ENCODE assay signal across 8 mouse cellular contexts in the genomic region with DNA sequence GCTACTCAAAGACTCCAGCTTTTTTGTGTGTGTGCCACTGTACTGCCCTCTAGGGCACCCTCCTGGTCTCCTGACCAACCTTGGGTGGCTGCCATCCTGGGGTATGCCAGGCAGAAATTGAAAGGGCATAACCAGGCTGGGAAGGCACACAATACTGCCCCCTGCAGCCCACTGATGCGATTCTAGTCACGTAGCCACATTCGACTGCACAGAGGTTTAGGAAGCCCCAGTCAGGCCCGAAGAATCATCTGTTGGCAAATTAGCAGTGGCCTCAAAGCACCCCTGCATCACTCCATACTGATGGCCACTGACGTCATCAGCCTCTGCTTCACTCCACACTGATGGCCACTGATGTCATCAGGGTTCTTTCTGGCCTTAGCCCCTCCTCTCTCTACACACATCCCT. TPM values are rescaled to one million over a fixed set of nuclear protein-coding genes. Genes with fewer than 3 reads are reported as not detected.
DNase-seq lines count a peak whose midpoint lies in the region; ATAC-seq and TF ChIP-seq lines count a peak whose summit lies in the region.

No protein-coding gene starts in this region.

- no peak overlapping the region for H3K4me3 ChIP-seq in intestine, embryonic 14.5 days (ENCODE audit: low read depth, low read length)
- no peak overlapping the region for H3K4me3 ChIP-seq in intestine, embryonic 16.5 days (ENCODE audit: low read length)
- H3K4me3 ChIP-seq in ES-Bruce4 (ENCODE audit: low read depth, low read length) = no peak overlapping the region
- H3K4me3 ChIP-seq in midbrain, embryonic 14.5 days (replicated peaks; ENCODE audit: low read depth, low read length) = no peak overlapping the region

- no peak for TF ChIP-seq POLR2A in ES-Bruce4 (IDR thresholded peaks at IDR 0.05; ENCODE audit: insufficient read depth, low read length)

- no peaks in the 10 kb centered on the region for H3K9me3 ChIP-seq in intestine, embryonic 14.5 days (ENCODE audit: control insufficient read depth, low read length)
- no peaks in the 10 kb centered on the region for H3K9me3 ChIP-seq in intestine, embryonic 16.5 days (ENCODE audit: control insufficient read depth, low read length)
- H3K9me3 ChIP-seq in ES-Bruce4 (replicated peaks; ENCODE audit: control insufficient read depth, insufficient read depth, low read length, poor library complexity, severe bottlenecking) = no peaks in the 10 kb centered on the region
- no peaks in the 10 kb centered on the region for H3K9me3 ChIP-seq in midbrain, embryonic 14.5 days (ENCODE audit: control insufficient read depth, low read length)

- ATAC-seq in intestine, embryonic 14.5 days (replicated peaks; ENCODE audit: low FRiP score, low TSS enrichment, low read depth) = 0 out of 2 replicates have a peak, but pooled peaks have one; percentile 8
- no peak; the same call in 1 of the 2 replicates for ATAC-seq in intestine, embryonic 16.5 days
- no peak for ATAC-seq in midbrain, embryonic 14.5 days (ENCODE audit: low FRiP score, low TSS enrichment)

- no peak overlapping the region for H3K4me2 ChIP-seq in intestine, embryonic 14.5 days (ENCODE audit: low read length)
- H3K4me2 ChIP-seq in intestine, embryonic 16.5 days (ENCODE audit: low read depth, low read length) = no peak overlapping the region
- no peak overlapping the region for H3K4me2 ChIP-seq in midbrain, embryonic 14.5 days (ENCODE audit: low read length)

- no peaks in the 10 kb centered on the region for H3K4me1 ChIP-seq in intestine, embryonic 14.5 days (replicated peaks; ENCODE audit: control insufficient read depth, insufficient read depth, low read length)
- H3K4me1 ChIP-seq in intestine, embryonic 16.5 days (ENCODE audit: control insufficient read depth, insufficient read depth, low read length) = no peaks in the 10 kb centered on the region
- H3K4me1 ChIP-seq in ES-Bruce4 (ENCODE audit: control insufficient read depth, insufficient read depth, low read length) = peaks cover 7% of the 10 kb centered on the region
- no peaks in the 10 kb centered on the region for H3K4me1 ChIP-seq in midbrain, embryonic 14.5 days (ENCODE audit: control insufficient read depth, insufficient read depth, low read length)

- H3K36me3 ChIP-seq in intestine, embryonic 14.5 days (ENCODE audit: control insufficient read depth, insufficient read depth, low read length) = no peaks in the 10 kb centered on the region
- H3K36me3 ChIP-seq in intestine, embryonic 16.5 days (ENCODE audit: control insufficient read depth, insufficient read depth, low read length) = no peaks in the 10 kb centered on the region
- peaks cover 10% of the 10 kb centered on the region for H3K36me3 ChIP-seq in ES-Bruce4 (ENCODE audit: control insufficient read depth, insufficient read depth, low read length, poor library complexity, severe bottlenecking)
- H3K36me3 ChIP-seq in midbrain, embryonic 14.5 days (ENCODE audit: control insufficient read depth, insufficient read depth, low read length) = no peaks in the 10 kb centered on the region

- TF ChIP-seq CTCF in ES-Bruce4 (IDR thresholded peaks at IDR 0.05; ENCODE audit: low read depth, low read length) = peak; percentile 67

- WGBS in intestine, embryonic 14.5 days = 58% methylated on average over 5 of the region's 5 CpGs
- WGBS in intestine, embryonic 16.5 days = 55% methylated on average over 5 of the region's 5 CpGs
- 29% methylated on average over 5 of the region's 5 CpGs for WGBS in midbrain, embryonic 14.5 days

- H3K27me3 ChIP-seq in intestine, embryonic 14.5 days (replicated peaks; ENCODE audit: control insufficient read depth, insufficient read depth, low read length) = peaks cover 22% of the 10 kb centered on the region
- peaks cover 11% of the 10 kb centered on the region for H3K27me3 ChIP-seq in intestine, embryonic 16.5 days (replicated peaks; ENCODE audit: control insufficient read depth, insufficient read depth, low read length)
- no peaks in the 10 kb centered on the region for H3K27me3 ChIP-seq in ES-Bruce4 (ENCODE audit: control insufficient read depth, insufficient read depth, low read length, poor library complexity, severe bottlenecking)
- peaks cover 10% of the 10 kb centered on the region; the same call in 1 of the 2 replicates for H3K27me3 ChIP-seq in midbrain, embryonic 14.5 days (ENCODE audit: control insufficient read depth, insufficient read depth, low read length)

- DNase-seq in intestine, embryonic 14.5 days (ENCODE audit: low spot score) = peak; percentile 57
- peak; percentile 81 for DNase-seq in cerebellum, adult 11-12 months
- peak; percentile 35 for DNase-seq in gastrocnemius, adult 18-20 months (ENCODE audit: low spot score)
- DNase-seq in layer of hippocampus, adult 18-20 months (ENCODE audit: low spot score in 2 of 2) = peak; percentile 60 to 85
- peak; percentile 81 for DNase-seq in midbrain, embryonic 14.5 days
- no peak for DNase-seq in natural killer cell, adult 2 months (ENCODE audit: low spot score in 2 of 2)

- no peak for TF ChIP-seq EP300 in ES-Bruce4 (IDR thresholded peaks at IDR 0.05; ENCODE audit: insufficient read depth, low read depth, low read length)

- no peak overlapping the region for H3K9ac ChIP-seq in intestine, embryonic 14.5 days (ENCODE audit: low read length)
- H3K9ac ChIP-seq in intestine, embryonic 16.5 days (ENCODE audit: low read depth, low read length) = no peak overlapping the region
- no peak overlapping the region for H3K9ac ChIP-seq in ES-Bruce4 (ENCODE audit: low read depth, poor library complexity, severe bottlenecking)
- H3K9ac ChIP-seq in midbrain, embryonic 14.5 days (replicated peaks; ENCODE audit: low read length) = no peak overlapping the region

- H3K27ac ChIP-seq in intestine, embryonic 14.5 days (ENCODE audit: low read depth) = no peak overlapping the region
- no peak overlapping the region for H3K27ac ChIP-seq in intestine, embryonic 16.5 days (ENCODE audit: low read length)
- no peak overlapping the region for H3K27ac ChIP-seq in ES-Bruce4 (ENCODE audit: insufficient read depth, low read length)
- H3K27ac ChIP-seq in midbrain, embryonic 14.5 days (replicated peaks; ENCODE audit: low read depth, low read length) = no peak overlapping the region

RNA-seq across cellular contexts. Expression of gene Epop, which starts 10.1 kb away (rescaled TPM):
- 3.1 and 3.6 TPM in 2 replicates for polyA plus RNA-seq in intestine, embryonic 14.5 days (2014; fragmentation: Nextera tagmentation; extraction: Ambion mirVana)
- 1.1 and 1.3 TPM in 2 replicates for polyA plus RNA-seq in intestine, embryonic 16.5 days (2015; fragmentation: Nextera tagmentation; extraction: Ambion mirVana)
- 39.3 and 44.1 TPM in 2 replicates for polyA plus RNA-seq in ES-Bruce4 (2011; ENCODE audit: insufficient read depth, insufficient read length, low read depth, missing spikeins)
- total RNA-seq in gastrocnemius, adult 18-20 months (2021) = under 1 TPM; 0.75 to 1.00 TPM
- total RNA-seq in layer of hippocampus, adult 18-20 months (2021) = 10 to 100 TPM; 46.1 to 48.8 TPM
- 1.9 and 2.8 TPM in 2 replicates for polyA plus RNA-seq in midbrain, embryonic 14.5 days (2014; fragmentation: Nextera tagmentation; extraction: Ambion mirVana)

RNA-seq across cellular contexts. Expression of gene Srcin1, which starts 43.4 kb away (rescaled TPM):
- 0.16 and 0.30 TPM in 2 replicates for polyA plus RNA-seq in intestine, embryonic 14.5 days (2014; fragmentation: Nextera tagmentation; extraction: Ambion mirVana)
- polyA plus RNA-seq in intestine, embryonic 16.5 days (2015; fragmentation: Nextera tagmentation; extraction: Ambion mirVana) = 0.10 and 0.12 TPM in 2 replicates
- 7.7 and 8.3 TPM in 2 replicates for polyA plus RNA-seq in ES-Bruce4 (2011; ENCODE audit: insufficient read depth, insufficient read length, low read depth, missing spikeins)
- 1 to 10 TPM; 1.3 to 1.9 TPM for total RNA-seq in gastrocnemius, adult 18-20 months (2021)
- total RNA-seq in layer of hippocampus, adult 18-20 months (2021) = 100 to 1,000 TPM; 218 to 221 TPM
- 9.6 and 15.1 TPM in 2 replicates for polyA plus RNA-seq in midbrain, embryonic 14.5 days (2014; fragmentation: Nextera tagmentation; extraction: Ambion mirVana)

RNA-seq across cellular contexts. Expression of gene Mllt6, which starts 43.8 kb away (rescaled TPM):
- 4.6 and 4.8 TPM in 2 replicates for polyA plus RNA-seq in intestine, embryonic 14.5 days (2014; fragmentation: Nextera tagmentation; extraction: Ambion mirVana)
- polyA plus RNA-seq in intestine, embryonic 16.5 days (2015; fragmentation: Nextera tagmentation; extraction: Ambion mirVana) = 2.2 and 2.6 TPM in 2 replicates
- 23.7 and 25.2 TPM in 2 replicates for polyA plus RNA-seq in ES-Bruce4 (2011; ENCODE audit: insufficient read depth, insufficient read length, low read depth, missing spikeins)
- total RNA-seq in gastrocnemius, adult 18-20 months (2021) = 10 to 100 TPM; 44.1 to 51.0 TPM
- 100 to 1,000 TPM; 122 to 137 TPM for total RNA-seq in layer of hippocampus, adult 18-20 months (2021)
- polyA plus RNA-seq in midbrain, embryonic 14.5 days (2014; fragmentation: Nextera tagmentation; extraction: Ambion mirVana) = 6.2 and 9.0 TPM in 2 replicates

Comparison
In these comparisons a context has a peak if more than half of its experiments do, and no peak if none do; other contexts are left out.
1. DNase-seq: peak in intestine, embryonic 14.5 days (single experiment), cerebellum, adult 11-12 months (single experiment), gastrocnemius, adult 18-20 months (single experiment), layer of hippocampus, adult 18-20 months (2 of 2) and midbrain, embryonic 14.5 days (single experiment); none in natural killer cell, adult 2 months (0 of 2).